Mouse (Mus musculus) heart, embryonic 11.5 days (tissue): Measurements from ENCODE around the gene Hdac11. TPM values are rescaled to one million over a fixed set of nuclear protein-coding genes. Genes with fewer than 3 reads are reported as not detected.
A peak's percentile ranks its signal among the peaks of the same experiment; 100 is the strongest.

ENCODE experiments used
- ATAC-seq: fragments of 200-750 bp; cut with Nextera tagmentation; replicated peaks from 2 replicates; pipeline ENCODE4 v1.8.0; 2017; ENCODE audit warnings: moderate library complexity; ENCODE audit not compliant: insufficient number of reproducible peaks, low FRiP score, low TSS enrichment
- H3K27ac ChIP-seq: fragments of 300-500 bp; sonication (generic); 2 replicates; pipeline ENCODE4 v1.5.1; 2014; ENCODE audit warnings: mild to moderate bottlenecking, low read depth, low read length
- H3K27me3 ChIP-seq: fragments of 300-500 bp; sonication (generic); 2 replicates; pipeline ENCODE4 v1.6.1; 2014; ENCODE audit warnings: mild to moderate bottlenecking, low read length, mixed read lengths; ENCODE audit not compliant: control insufficient read depth, insufficient read depth
- H3K36me3 ChIP-seq: fragments of 300-500 bp; sonication (generic); 2 replicates; pipeline ENCODE4 v1.6.1; 2014; ENCODE audit warnings: mild to moderate bottlenecking, low read length, moderate library complexity, mixed read lengths; ENCODE audit not compliant: control insufficient read depth, insufficient read depth
- H3K4me1 ChIP-seq: fragments of 300-500 bp; sonication (generic); 2 replicates; pipeline ENCODE4 v1.6.1; 2014; ENCODE audit warnings: low read length; ENCODE audit not compliant: control insufficient read depth, insufficient read depth
- H3K4me2 ChIP-seq: fragments of 300-500 bp; sonication (generic); 2 replicates; pipeline ENCODE4 v1.6.1; 2014; ENCODE audit warnings: mild to moderate bottlenecking, moderate library complexity
- H3K4me3 ChIP-seq: fragments of 300-500 bp; sonication (generic); 2 replicates; pipeline ENCODE4 v1.5.1; 2014; ENCODE audit warnings: low read depth, low read length
- H3K9ac ChIP-seq: fragments of 300-500 bp; sonication (generic); 2 replicates; pipeline ENCODE4 v1.6.1; 2014; ENCODE audit warnings: mild to moderate bottlenecking, low read depth, low read length, moderate library complexity
- H3K9me3 ChIP-seq: fragments of 300-500 bp; sonication (generic); replicated peaks from 2 replicates; pipeline ENCODE4 v1.6.1; 2016; ENCODE audit warnings: low read length; ENCODE audit not compliant: control insufficient read depth
- WGBS: fragments of 180-500 bp; shearing (Covaris S2); extraction: QIAGEN DNeasy Blood & Tissue Kit; methylation state at CpG from one replicate; pipeline ENCODE4 v1.1.7; 2014; ENCODE audit not compliant: insufficient replicate concordance; 5-methylcytosine and 5-hydroxymethylcytosine counted together
- polyA plus RNA-seq: library from polyadenylated mRNA; unstranded; fragments of >200 nt; fragmentation: Nextera tagmentation; extraction: Ambion mirVana; gene quantifications from 2 replicates; pipeline ENCODE4 v1.2.1, GENCODE M21; 2014

The Hdac11 gene
- polyA plus RNA-seq, 1 experiment from 2014 or later, result 7.9 TPM

GRCm38 (mm10) chr6:91191465-91191864 lies 35.0 kb downstream of the Hdac11 start:
- no peaks in the 10 kb centered on the region for H3K9me3 ChIP-seq
- H3K27ac ChIP-seq, result no peak overlapping the region
- H3K4me3 ChIP-seq, result no peak overlapping the region
- no peak overlapping the region for H3K4me2 ChIP-seq
- ATAC-seq, result no peak
- peaks cover 4% of the 10 kb centered on the region; the same call in 1 of the 2 replicates for H3K4me1 ChIP-seq
- H3K9ac ChIP-seq, result no peak overlapping the region
- no peaks in the 10 kb centered on the region for H3K36me3 ChIP-seq
- H3K27me3 ChIP-seq, result 0 out of 2 replicates have a peak, but pooled peaks cover 5% of the 10 kb centered on the region
- 55% methylated on average over 2 of the region's 2 CpGs for WGBS

GRCm38 (mm10) chr6:91192421-91192820 lies 36.0 kb downstream of the Hdac11 start:
- no peak for ATAC-seq
- WGBS, result 50% methylated on average over 3 of the region's 3 CpGs
- Histone ChIP-seq H3K9me3 (no peaks in the 10 kb centered on the region), H3K9ac (no peak overlapping the region), H3K27me3 (peaks cover 7% of the 10 kb centered on the region; the same call in 1 of the 2 replicates), H3K4me3 (no peak overlapping the region), H3K36me3 (no peaks in the 10 kb centered on the region), H3K27ac (no peak overlapping the region), H3K4me2 (no peak overlapping the region), H3K4me1 (peaks cover 4% of the 10 kb centered on the region; the same call in 1 of the 2 replicates)

GRCm38 (mm10) chr6:91192851-91193545 lies 36.5 kb downstream of the Hdac11 start:
- Histone ChIP-seq H3K27ac (no peak overlapping the region), H3K4me2 (no peak overlapping the region), H3K4me3 (no peak overlapping the region), H3K9ac (no peak overlapping the region), H3K4me1 (peaks cover 4% of the 10 kb centered on the region; the same call in 1 of the 2 replicates), H3K9me3 (no peaks in the 10 kb centered on the region), H3K27me3 (peaks cover 12% of the 10 kb centered on the region), H3K36me3 (no peaks in the 10 kb centered on the region)
- WGBS, result 45% methylated on average over 1 of the region's 1 CpGs
- no peak for ATAC-seq

GRCm38 (mm10) chr6:91198456-91198855 lies 42.0 kb downstream of the Hdac11 start:
- H3K9me3 ChIP-seq, result no peaks in the 10 kb centered on the region
- 55% methylated on average over 2 of the region's 2 CpGs for WGBS
- H3K4me3 ChIP-seq, result no peak overlapping the region
- peaks cover 11% of the 10 kb centered on the region for H3K4me1 ChIP-seq
- H3K36me3 ChIP-seq, result no peaks in the 10 kb centered on the region
- no peak overlapping the region for H3K4me2 ChIP-seq
- no peak overlapping the region for H3K27ac ChIP-seq
- ATAC-seq, result no peak
- peaks cover 11% of the 10 kb centered on the region for H3K27me3 ChIP-seq
- H3K9ac ChIP-seq, result no peak overlapping the region

- no peak overlapping the region for H3K4me3 ChIP-seq
- 40% methylated on average over 8 of the region's 8 CpGs for WGBS
- peaks cover 7% of the 10 kb centered on the region for H3K27me3 ChIP-seq
- H3K4me1 ChIP-seq, result peaks cover 13% of the 10 kb centered on the region
- no peaks in the 10 kb centered on the region for H3K36me3 ChIP-seq
- peak overlapping the region; percentile 52 for H3K27ac ChIP-seq
- ATAC-seq, result 0 out of 2 replicates have a peak, but pooled peaks have one; percentile 36
- no peak overlapping the region for H3K9ac ChIP-seq
- H3K4me2 ChIP-seq, result no peak overlapping the region
- no peaks in the 10 kb centered on the region for H3K9me3 ChIP-seq
Measured at GRCm38 (mm10) chr6:91200429-91201188, 44.1 kb downstream of the Hdac11 start.

- Histone ChIP-seq H3K27me3 (peaks cover 7% of the 10 kb centered on the region), H3K4me2 (no peak overlapping the region), H3K9me3 (no peaks in the 10 kb centered on the region), H3K4me3 (no peak overlapping the region), H3K9ac (no peak overlapping the region), H3K36me3 (no peaks in the 10 kb centered on the region), H3K27ac (peak overlapping the region; percentile 54; the same call in 1 of the 2 replicates), H3K4me1 (peaks cover 10% of the 10 kb centered on the region)
- WGBS, result 66% methylated on average over 8 of the region's 8 CpGs
- no peak for ATAC-seq
Measured at GRCm38 (mm10) chr6:91201881-91202341, 45.4 kb downstream of the Hdac11 start.

DNA sequence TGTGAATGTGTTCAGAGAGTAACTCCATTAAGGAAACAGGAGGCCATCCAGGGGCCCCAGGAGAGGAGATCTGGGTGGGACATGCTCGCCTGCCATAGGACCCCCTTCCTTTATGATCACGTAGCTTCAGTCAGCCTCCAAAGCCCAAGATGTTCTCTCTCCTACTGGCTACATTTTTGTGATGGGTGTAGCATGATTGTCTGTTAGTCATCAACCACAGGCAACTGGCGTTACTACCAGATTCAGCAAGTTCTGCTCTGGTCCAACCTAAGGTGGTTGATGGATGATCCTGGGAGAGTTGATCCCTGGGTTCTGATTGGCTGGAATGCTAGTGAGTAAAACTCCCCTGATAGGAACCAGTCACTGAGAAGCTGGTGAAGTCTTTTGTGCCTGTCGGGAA lies 46.1 kb downstream of the Hdac11 start:
- H3K27ac ChIP-seq, result no peak overlapping the region
- H3K27me3 ChIP-seq, result peaks cover 4% of the 10 kb centered on the region
- H3K9me3 ChIP-seq, result no peaks in the 10 kb centered on the region
- peaks cover 10% of the 10 kb centered on the region for H3K4me1 ChIP-seq
- 73% methylated on average over 4 of the region's 4 CpGs for WGBS
- no peak overlapping the region for H3K4me3 ChIP-seq
- H3K9ac ChIP-seq, result no peak overlapping the region
- H3K4me2 ChIP-seq, result no peak overlapping the region
- no peaks in the 10 kb centered on the region for H3K36me3 ChIP-seq
- ATAC-seq, result no peak

GRCm38 (mm10) chr6:91205346-91205745 lies 48.9 kb downstream of the Hdac11 start:
- no peaks in the 10 kb centered on the region for H3K27me3 ChIP-seq
- no peak overlapping the region for H3K4me2 ChIP-seq
- ATAC-seq, result no peak
- peaks cover 26% of the 10 kb centered on the region for H3K4me1 ChIP-seq
- no peak overlapping the region for H3K9ac ChIP-seq
- H3K9me3 ChIP-seq, result no peaks in the 10 kb centered on the region
- no peak overlapping the region for H3K4me3 ChIP-seq
- no peaks in the 10 kb centered on the region for H3K36me3 ChIP-seq
- 67% methylated on average over 3 of the region's 3 CpGs for WGBS
- no peak overlapping the region for H3K27ac ChIP-seq
